Mouse (Mus musculus) left cerebral cortex, postnatal 14 days (tissue): ENCODE measurements around the gene Chit1. TPM values are rescaled to one million over a fixed set of nuclear protein-coding genes. Genes with fewer than 3 reads are reported as not detected.

Source experiments
- DNase-seq, 2 experiments: peaks; one replicate each; pipeline ENCODE4 v3.0.0; 2021 to 2022; ENCODE audit warnings: low spot score in 2 of 2, mixed read lengths in 1 of 2
- intact Hi-C: fragments of 180-260 bp; cut with DNase I; formaldehyde crosslinking; loops from one replicate; pipeline ENCODE4 v1.15.1; 2025
- total RNA-seq, 2 experiments: library from RNA; stranded (reverse); gene quantifications; 2 replicates each; pipeline ENCODE4 v1.2.3; 2021

Chit1 gene
- total RNA-seq, 2 experiments from 2014 or later = 0.38 to 0.42 TPM

GRCm38 (mm10) chr1:134115424-134115823 is 4.4 kb downstream of the Chit1 start:
- intact Hi-C loops = no loop called here
- no peak for DNase-seq

- DNase-seq = no peak
- intact Hi-C loops = no loop called here
Observed at GRCm38 (mm10) chr1:134117110-134117509, 6.1 kb downstream of the Chit1 start.

GRCm38 (mm10) chr1:134120179-134120578 is 9.1 kb downstream of the Chit1 start:
- peak; percentile 94 to 96 for DNase-seq
- intact Hi-C loops = loop anchor here (5.0 kb wide), 1 partner anchor 212 kb away; the partner anchor contains the start of gene Ppfia4

- no peak for DNase-seq
- intact Hi-C loops = loop anchor here (5.0 kb wide), 1 partner anchor 210 kb away; the partner anchor contains the start of gene Ppfia4
Observed at GRCm38 (mm10) chr1:134122195-134122594, 11.2 kb downstream of the Chit1 start.

GRCm38 (mm10) chr1:134133316-134133715 is 22.3 kb downstream of the Chit1 start:
- intact Hi-C loops = no loop called here
- DNase-seq = no peak

- intact Hi-C loops = no loop called here
- DNase-seq = no peak
Observed at GRCm38 (mm10) chr1:134136351-134136750, 25.3 kb downstream of the Chit1 start.

- no peak for DNase-seq
- intact Hi-C loops = no loop called here
Observed at GRCm38 (mm10) chr1:134138424-134138823, 27.4 kb downstream of the Chit1 start.

GRCm38 (mm10) chr1:134142363-134142794 is 31.3 kb downstream of the Chit1 start:
- intact Hi-C loops = no loop called here

GRCm38 (mm10) chr1:134146066-134146465 is 35.0 kb downstream of the Chit1 start:
- DNase-seq = peak; percentile 69 to 87
- intact Hi-C loops = no loop called here

More at GRCm38 (mm10) chr1:134142363-134142794, 31.3 kb downstream of the Chit1 start:
- no peak for DNase-seq

GRCm38 (mm10) chr1:134150076-134150475 is 39.0 kb downstream of the Chit1 start:
- no peak for DNase-seq
- intact Hi-C loops = loop anchor here (2.0 to 5.0 kb wide), 3 partner anchors 47 to 183 kb away; partner anchors contain the start of gene Ppfia4

GRCm38 (mm10) chr1:134150745-134151144 is 39.7 kb downstream of the Chit1 start:
- intact Hi-C loops = loop anchor here (2.0 to 5.0 kb wide), 3 partner anchors 47 to 182 kb away; partner anchors contain the start of gene Ppfia4
- DNase-seq = no peak

- intact Hi-C loops = loop anchor here (2.0 to 5.0 kb wide), 3 partner anchors 45 to 181 kb away; partner anchors contain the start of gene Ppfia4
- DNase-seq = peak; percentile 76 to 87
Observed at GRCm38 (mm10) chr1:134151655-134152412, 40.8 kb downstream of the Chit1 start.

- no peak for DNase-seq
- intact Hi-C loops = loop anchor here (5.0 kb wide), 1 partner anchor 44 kb away; no protein-coding TSS in a partner anchor
Observed at GRCm38 (mm10) chr1:134152626-134153590, 41.9 kb downstream of the Chit1 start.

- intact Hi-C loops = loop anchor here (5.0 kb wide), 1 partner anchor 43 kb away; no protein-coding TSS in a partner anchor
- DNase-seq = no peak
Observed at GRCm38 (mm10) chr1:134154121-134154520, 43.1 kb downstream of the Chit1 start.

GRCm38 (mm10) chr1:134154655-134155054 is 43.6 kb downstream of the Chit1 start:
- no peak for DNase-seq
- intact Hi-C loops = loop anchor here (5.0 kb wide), 1 partner anchor 43 kb away; no protein-coding TSS in a partner anchor

- intact Hi-C loops = no loop called here
- DNase-seq = no peak
Observed at GRCm38 (mm10) chr1:134160404-134160803, 49.4 kb downstream of the Chit1 start.

GRCm38 (mm10) chr1:134161399-134161798 is 50.4 kb downstream of the Chit1 start:
- intact Hi-C loops = no loop called here
- no peak for DNase-seq

GRCm38 (mm10) chr1:134162510-134163225 is 51.6 kb downstream of the Chit1 start:
- intact Hi-C loops = no loop called here
- no peak for DNase-seq

- DNase-seq = no peak
- intact Hi-C loops = no loop called here
Observed at GRCm38 (mm10) chr1:134163476-134163875, 52.4 kb downstream of the Chit1 start.
